Mouse (Mus musculus): ENCODE results near the gene Serpinb1a.

The Serpinb1a gene

DNA sequence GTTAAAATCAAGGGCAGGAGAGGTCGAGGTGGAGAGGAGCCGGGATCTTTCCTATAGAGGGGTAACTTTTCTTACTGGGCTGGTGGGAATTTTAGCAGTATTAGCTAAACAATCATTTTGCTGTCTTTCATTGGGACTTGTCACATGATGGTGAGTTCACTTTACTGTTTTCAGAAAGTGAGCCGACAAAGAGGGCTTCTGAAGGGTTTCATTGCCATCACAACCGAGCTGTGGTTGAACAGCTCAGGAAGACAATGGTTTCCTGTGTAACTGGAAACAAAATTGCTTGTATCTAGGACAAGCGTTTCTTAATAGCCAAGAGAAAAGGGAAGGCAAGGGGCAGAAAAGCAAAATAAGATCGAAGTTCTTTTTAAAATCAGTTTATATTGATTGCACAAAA lies 17.7 kb downstream of the Serpinb1a start:
- DNase-seq = peak; percentile 40

DNA sequence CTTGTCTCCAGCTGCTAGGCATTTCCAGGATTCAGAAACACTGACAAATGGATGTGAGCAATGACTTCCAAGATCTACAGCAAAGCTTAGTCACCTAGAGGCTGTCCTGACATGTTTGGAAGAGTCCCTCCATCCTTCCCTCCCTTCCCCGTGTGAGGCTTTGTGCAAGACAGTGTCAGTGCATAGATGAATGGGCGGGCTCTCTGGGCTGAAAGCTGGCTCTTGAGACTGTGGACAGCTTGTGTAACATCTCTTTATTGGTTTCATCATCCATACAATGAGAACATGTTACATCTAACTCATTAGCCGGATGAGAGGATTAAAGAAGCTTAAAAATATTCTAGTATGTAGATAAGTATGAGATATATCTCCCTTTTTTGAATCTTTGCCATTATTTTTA lies 18.2 kb downstream of the Serpinb1a start:
- DNase-seq = peak; percentile 44

GRCm38 (mm10) chr13:32831505-32832273 lies 19.3 kb downstream of the Serpinb1a start:
- DNase-seq = no peak

GRCm38 (mm10) chr13:32828886-32829285 lies 22.1 kb downstream of the Serpinb1a start:
- no peak for DNase-seq

- no peak for DNase-seq
These were observed 23.0 kb downstream of the Serpinb1a start for GRCm38 (mm10) chr13:32827951-32828350.

- no peak for DNase-seq
These were observed 23.7 kb downstream of the Serpinb1a start for GRCm38 (mm10) chr13:32827111-32827822.

DNA sequence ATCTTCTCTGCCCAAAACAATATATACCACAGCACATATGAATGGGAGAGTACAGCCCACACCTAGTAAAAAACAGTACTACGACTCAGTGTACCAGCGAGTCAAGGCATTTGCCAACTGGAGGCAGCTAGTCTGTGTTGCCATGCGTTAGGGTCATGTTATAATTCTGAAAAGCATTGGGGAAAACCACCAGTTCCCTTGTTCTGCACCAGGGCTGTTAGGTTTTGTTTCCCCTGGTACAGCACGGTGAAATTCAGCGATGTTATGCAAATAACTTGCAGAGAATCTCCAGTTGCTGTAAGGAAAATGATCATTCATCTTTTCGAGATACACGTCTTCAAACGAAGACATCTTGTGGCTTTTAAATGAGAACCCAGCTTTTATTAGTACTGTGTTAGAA lies 25.4 kb downstream of the Serpinb1a start:
- DNase-seq = no peak

- DNase-seq = no peak
These were observed 26.3 kb downstream of the Serpinb1a start for GRCm38 (mm10) chr13:32824377-32825330.

GRCm38 (mm10) chr13:32823126-32823525 lies 27.9 kb downstream of the Serpinb1a start:
- DNase-seq = no peak

DNA sequence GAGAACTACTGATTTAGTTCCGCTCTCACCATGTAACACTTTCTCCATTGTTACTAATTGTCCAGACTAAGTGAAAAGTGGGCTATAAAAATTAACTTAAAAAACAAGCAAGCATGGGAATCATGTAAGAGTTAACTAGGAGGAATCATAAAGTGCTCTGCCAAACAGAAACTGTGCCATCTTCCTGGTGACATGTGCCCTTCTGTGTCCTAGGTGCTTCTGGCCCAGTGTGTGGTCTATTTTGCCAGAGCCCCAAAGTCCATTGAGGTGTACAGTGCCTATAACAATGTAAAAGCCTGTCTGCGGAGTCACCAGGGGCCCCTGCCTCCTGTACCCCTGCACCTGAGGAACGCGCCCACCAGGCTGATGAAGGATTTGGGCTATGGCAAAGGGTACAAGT lies 29.3 kb downstream of the Serpinb1a start:
- DNase-seq = no peak

- DNase-seq = no peak
These were observed 31.1 kb downstream of the Serpinb1a start for GRCm38 (mm10) chr13:32819926-32820325.

GRCm38 (mm10) chr13:32819241-32819640 lies 31.7 kb downstream of the Serpinb1a start:
- no peak for DNase-seq

- no peak for DNase-seq
These were observed 43.4 kb downstream of the Serpinb1a start for GRCm38 (mm10) chr13:32807624-32808023.

GRCm38 (mm10) chr13:32806820-32807219 lies 44.2 kb downstream of the Serpinb1a start:
- no peak for DNase-seq

GRCm38 (mm10) chr13:32803701-32804345 lies 47.2 kb downstream of the Serpinb1a start:
- no peak for DNase-seq

GRCm38 (mm10) chr13:32802259-32803081 lies 48.5 kb downstream of the Serpinb1a start, which contains the start of gene D930007J09Rik:
Gene D930007J09Rik (minus strand): TSS chr13:32802849.
- DNase-seq = peak; percentile 63

DNA sequence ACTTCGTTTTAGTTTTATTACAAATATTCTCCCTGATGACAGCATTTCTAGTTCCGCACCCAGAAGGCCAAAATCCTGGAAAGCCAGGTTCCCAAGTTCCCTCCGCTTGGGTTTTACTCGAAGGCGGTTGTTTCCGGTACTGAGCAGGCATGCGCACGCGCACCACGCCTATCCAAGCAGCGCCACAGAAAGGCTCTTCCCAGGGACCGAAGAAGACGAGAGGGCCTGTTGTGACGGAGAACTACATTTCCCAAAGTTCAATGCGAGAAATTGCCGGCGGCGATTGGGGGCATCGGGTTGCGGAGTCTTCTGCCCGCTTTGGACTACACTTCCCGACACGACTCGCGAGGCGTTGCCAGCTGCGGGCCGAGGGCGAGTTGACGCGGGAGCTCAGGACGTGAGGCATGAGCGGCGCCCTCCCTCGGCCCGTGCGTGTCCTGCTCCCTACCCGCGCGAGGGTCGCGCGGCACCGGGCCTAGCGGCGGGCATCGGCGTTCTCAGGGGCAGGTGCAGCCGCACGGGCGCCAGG lies 49.2 kb downstream of the Serpinb1a start, which contains the start of gene Wrnip1:
Gene Wrnip1 (plus strand): TSS at position 346 of the 529 bp plus-strand sequence.
- peak; percentile 99 for DNase-seq

DNA sequence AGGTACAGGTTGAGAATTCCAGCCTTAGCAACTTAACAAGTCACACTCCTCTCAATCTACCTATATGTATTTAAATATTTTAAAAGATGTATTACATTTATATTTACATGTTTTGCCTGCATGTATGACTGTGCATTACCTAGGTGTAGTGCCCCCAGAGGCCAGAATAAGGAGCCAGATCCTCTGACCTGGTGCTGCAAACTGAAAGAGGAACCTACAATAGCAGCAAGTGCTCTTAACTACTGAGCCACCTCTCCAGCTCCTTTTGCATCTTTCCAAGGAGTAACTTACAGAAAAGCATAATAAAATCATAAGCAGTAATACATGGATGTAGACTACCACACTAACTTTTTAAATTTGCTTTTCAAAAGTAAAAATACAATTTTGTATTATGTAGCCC lies 50.1 kb downstream of the Serpinb1a start:
- DNase-seq = no peak

DNA sequence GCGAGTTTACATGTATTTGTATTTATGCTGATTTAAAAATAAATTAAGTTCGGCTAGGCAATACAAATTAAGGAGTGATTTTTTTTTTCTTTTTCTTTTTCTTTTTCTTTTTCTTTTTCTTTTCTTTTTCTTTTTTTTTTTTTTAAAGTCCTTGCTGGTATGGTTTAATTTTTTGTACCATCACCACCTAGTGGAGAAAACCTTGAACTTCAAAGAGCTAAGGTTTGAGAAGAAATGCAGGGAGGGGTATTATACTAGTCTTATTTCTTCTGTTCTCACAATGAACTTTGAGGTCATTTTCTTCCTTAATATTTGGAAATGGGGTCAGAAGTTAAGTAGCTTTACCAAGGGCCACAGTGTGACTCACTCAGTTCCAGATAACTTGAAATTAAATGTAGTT lies 51.9 kb downstream of the Serpinb1a start:
- DNase-seq = no peak

- no peak for DNase-seq
These were observed 53.9 kb downstream of the Serpinb1a start for GRCm38 (mm10) chr13:32797085-32797484.

GRCm38 (mm10) chr13:32795166-32795565 lies 55.8 kb downstream of the Serpinb1a start:
- DNase-seq = no peak
